Mouse (Mus musculus) liver, adult 2 months (tissue): ENCODE results near the gene Olfr1143. TPM values are rescaled to one million over a fixed set of nuclear protein-coding genes. Genes with fewer than 3 reads are reported as not detected.

Experiments
- DNase-seq: peaks from one replicate; pipeline ENCODE4 v3.0.0-alpha.2; 2011; ENCODE audit warnings: low read depth, low spot score; ENCODE audit errors: extremely low read depth
- H3K27ac ChIP-seq: fragments of 200-500 bp; replicated peaks from 2 replicates; pipeline ENCODE4 v1.5.1; 2012; ENCODE audit warnings: low read depth, mild to moderate bottlenecking, control low read depth, inconsistent platforms, low read length; ENCODE audit not compliant: insufficient read depth
- H3K27me3 ChIP-seq: fragments of 200-500 bp; 2 replicates; pipeline ENCODE4 v1.6.1; 2012; ENCODE audit warnings: mild to moderate bottlenecking, moderate library complexity, low read length, inconsistent platforms; ENCODE audit not compliant: control insufficient read depth, insufficient read depth
- H3K36me3 ChIP-seq: fragments of 200-500 bp; 2 replicates; pipeline ENCODE4 v1.6.1; 2012; ENCODE audit warnings: low read length, inconsistent platforms; ENCODE audit not compliant: control insufficient read depth, insufficient read depth
- H3K4me1 ChIP-seq: fragments of 200-500 bp; 2 replicates; pipeline ENCODE4 v1.6.1; 2011; ENCODE audit warnings: low read length; ENCODE audit not compliant: control insufficient read depth, insufficient read depth
- H3K4me3 ChIP-seq: fragments of 200-500 bp; 2 replicates; pipeline ENCODE4 v1.5.1; 2011; ENCODE audit warnings: low read depth, mild to moderate bottlenecking, control low read depth, low read length, moderate library complexity; ENCODE audit not compliant: insufficient read depth
- H3K79me2 ChIP-seq: fragments of 200-500 bp; 2 replicates; pipeline ENCODE4 v1.6.1; 2012; ENCODE audit warnings: inconsistent platforms, mild to moderate bottlenecking, low read length, moderate library complexity; ENCODE audit not compliant: control insufficient read depth, insufficient read depth
- H3K9ac ChIP-seq: fragments of 200-500 bp; 2 replicates; pipeline ENCODE4 v1.6.1; 2012; ENCODE audit warnings: low read depth, mild to moderate bottlenecking, control low read depth, inconsistent platforms, low read length
- CTCF ChIP-seq: fragments of 200-500 bp; IDR thresholded peaks from 2 replicates; pipeline ENCODE4 v1.5.1; 2011; ENCODE audit warnings: low read depth, low read length, control low read depth
- POLR2A ChIP-seq: fragments of 200-500 bp; IDR thresholded peaks from 2 replicates; pipeline ENCODE4 v1.6.1; 2011; ENCODE audit warnings: low read length, control low read depth; ENCODE audit not compliant: insufficient read depth; ENCODE audit errors: extremely low read depth
- WGBS: fragments of 180-500 bp; shearing (Covaris S2); methylation state at CpG from one replicate; pipeline ENCODE4 v1.1.7; 2018; 5-methylcytosine and 5-hydroxymethylcytosine counted together
- polyA plus RNA-seq: library from polyadenylated mRNA; depleted of rRNA; stranded (reverse); fragments of >200 nt; gene quantifications from 2 replicates; pipeline ENCODE4 v1.2.3, GENCODE M21; 2012; rRNA removed
- total RNA-seq: library from RNA; depleted of rRNA; stranded (reverse); fragments of >200 nt; gene quantifications from 2 replicates; pipeline ENCODE4 v1.2.3, GENCODE M21; 2014; rRNA removed

Gene Olfr1143
- total RNA-seq (not detected in 2 replicates), polyA plus RNA-seq (not detected in 2 replicates)

DNA sequence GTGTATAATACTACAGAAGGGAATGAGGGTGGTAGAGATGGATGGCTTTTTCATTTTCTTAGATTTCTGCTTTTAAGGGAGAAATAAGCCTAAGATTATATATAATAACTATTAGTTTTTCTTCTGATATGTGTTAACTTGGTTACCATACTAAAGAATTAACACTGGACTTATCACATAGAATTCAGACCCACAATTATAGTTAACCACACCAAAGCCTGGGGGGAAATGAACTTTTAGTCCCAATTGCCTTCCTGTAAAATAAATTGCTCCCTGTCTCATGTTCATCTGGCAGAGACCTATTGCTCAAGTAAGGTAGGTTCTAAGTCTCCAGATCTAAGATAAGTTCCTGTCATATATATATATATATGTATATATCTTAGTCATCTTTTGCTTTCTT lies at the start of gene Olfr1143:
Olfr1143 (plus strand) TSS at position 301 of the 400 bp plus-strand sequence.
- Histone ChIP-seq H3K4me3 (no peak within 1 kb of the TSS), H3K27ac (no peak within 1 kb of the TSS), H3K36me3 (no peaks in the 10 kb centered on the region), H3K9ac (no peak within 1 kb of the TSS), H3K4me1 (no peaks in the 10 kb centered on the region), H3K27me3 (no peaks in the 10 kb centered on the region), H3K79me2 (no peaks in the 10 kb centered on the region)
- TF ChIP-seq CTCF (no peak), POLR2A (no peak)
- no peak for DNase-seq

- Histone ChIP-seq H3K27ac (no peak within 1 kb of the TSS), H3K4me3 (no peak within 1 kb of the TSS), H3K36me3 (no peaks in the 10 kb centered on the region), H3K4me1 (no peaks in the 10 kb centered on the region), H3K27me3 (no peaks in the 10 kb centered on the region), H3K9ac (no peak within 1 kb of the TSS), H3K79me2 (no peaks in the 10 kb centered on the region)
- 65% methylated on average over 1 of the region's 1 CpGs for WGBS
- no peak for DNase-seq
- TF ChIP-seq POLR2A (no peak), CTCF (no peak)
Measured at GRCm38 (mm10) chr2:87753891-87754290, 46.5 kb upstream of the Olfr1143 start, which contains the start of gene Olfr1141. Gene Olfr1141, minus strand, starts transcription at chr2:87753991.

- H3K27me3 ChIP-seq: no peaks in the 10 kb centered on the region
- H3K36me3 ChIP-seq: no peaks in the 10 kb centered on the region
- no peak overlapping the region for H3K27ac ChIP-seq
- WGBS: 36% methylated on average over 1 of the region's 1 CpGs
- H3K9ac ChIP-seq: no peak overlapping the region
- H3K79me2 ChIP-seq: no peaks in the 10 kb centered on the region
- peak; percentile 3 for DNase-seq
- H3K4me3 ChIP-seq: no peak overlapping the region
- no peaks in the 10 kb centered on the region for H3K4me1 ChIP-seq
- TF ChIP-seq POLR2A: no peak
- TF ChIP-seq CTCF: no peak
Measured at GRCm38 (mm10) chr2:87776143-87776542, 24.2 kb upstream of the Olfr1143 start.

DNA sequence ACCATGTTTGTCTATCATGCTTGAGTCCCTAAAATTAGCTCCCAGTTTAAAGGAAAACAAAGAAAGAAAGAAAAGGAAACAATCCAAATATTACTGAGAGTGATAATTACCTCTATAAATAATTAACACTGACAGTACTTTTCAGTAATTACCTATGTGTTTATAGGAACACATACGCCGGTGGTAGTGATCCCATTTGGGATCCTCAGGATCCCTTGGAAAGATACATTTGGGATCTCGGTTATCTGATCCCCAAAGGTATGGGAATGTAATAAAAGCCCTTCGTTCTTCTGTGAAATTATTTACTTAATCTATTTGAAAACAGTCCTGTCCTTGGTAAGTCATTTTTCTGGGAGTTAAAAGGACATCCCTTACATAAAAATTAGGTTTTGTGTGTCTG lies 21.2 kb upstream of the Olfr1143 start, which contains the start of gene Olfr152:
Olfr152 (plus strand) TSS at position 301 of the 400 bp plus-strand sequence.
- Histone ChIP-seq H3K9ac (no peak within 1 kb of the TSS), H3K4me1 (no peaks in the 10 kb centered on the region), H3K79me2 (no peaks in the 10 kb centered on the region), H3K27ac (no peak within 1 kb of the TSS), H3K4me3 (no peak within 1 kb of the TSS), H3K36me3 (no peaks in the 10 kb centered on the region), H3K27me3 (no peaks in the 10 kb centered on the region)
- WGBS: 74% methylated on average over 4 of the region's 4 CpGs
- DNase-seq: no peak
- TF ChIP-seq CTCF: no peak
- no peak for TF ChIP-seq POLR2A

DNA sequence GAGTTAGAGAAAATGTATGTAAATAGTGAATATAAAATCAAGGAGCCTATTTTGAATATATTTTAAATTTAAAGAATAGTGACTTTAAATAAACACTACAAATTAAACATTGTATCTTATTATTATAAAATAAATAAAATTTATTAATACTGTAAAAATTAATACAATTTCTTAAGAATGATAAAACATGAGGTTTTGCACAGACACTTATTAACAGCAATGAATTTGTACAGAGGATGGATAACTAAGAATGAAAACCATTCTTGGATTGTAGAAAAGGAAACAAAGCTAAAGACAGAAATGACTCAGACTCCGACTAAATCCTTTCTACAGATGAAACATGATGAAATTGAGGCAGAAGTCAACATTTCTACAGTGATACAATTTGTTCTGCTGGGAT lies 9.1 kb downstream of the Olfr1143 start, which contains the start of gene Olfr1145:
Olfr1145 (plus strand) TSS at position 301 of the 400 bp plus-strand sequence.
- H3K9ac ChIP-seq: no peak within 1 kb of the TSS
- no peaks in the 10 kb centered on the region for H3K27me3 ChIP-seq
- H3K27ac ChIP-seq: no peak within 1 kb of the TSS
- no peaks in the 10 kb centered on the region for H3K79me2 ChIP-seq
- no peaks in the 10 kb centered on the region for H3K36me3 ChIP-seq
- TF ChIP-seq POLR2A (no peak), CTCF (no peak)
- no peak within 1 kb of the TSS for H3K4me3 ChIP-seq
- no peaks in the 10 kb centered on the region for H3K4me1 ChIP-seq
- DNase-seq: no peak
- WGBS: 63% methylated on average over 1 of the region's 1 CpGs

DNA sequence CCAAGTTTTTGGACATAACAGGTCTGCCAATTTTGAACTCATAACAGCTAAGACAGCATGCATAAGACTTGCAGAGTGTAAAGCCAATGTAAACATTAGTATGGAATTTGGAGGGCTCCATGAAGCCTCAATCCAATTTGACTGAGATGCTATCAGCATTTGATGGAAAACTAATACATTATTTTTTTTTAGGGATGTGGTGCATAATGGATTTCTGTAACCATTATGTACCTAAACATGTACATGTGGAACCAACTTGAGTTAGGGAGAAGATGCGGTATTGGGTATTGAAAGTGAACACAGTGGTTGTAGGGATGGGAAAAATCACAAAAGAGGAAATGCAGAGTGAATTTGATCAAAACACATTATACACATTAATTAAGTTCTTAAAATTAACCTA lies 29.8 kb downstream of the Olfr1143 start, which contains the start of gene Olfr1148:
Olfr1148 (plus strand) TSS at position 301 of the 400 bp plus-strand sequence.
- Histone ChIP-seq H3K36me3 (no peaks in the 10 kb centered on the region), H3K4me3 (no peak within 1 kb of the TSS), H3K27me3 (no peaks in the 10 kb centered on the region), H3K27ac (no peak within 1 kb of the TSS), H3K9ac (no peak within 1 kb of the TSS), H3K79me2 (no peaks in the 10 kb centered on the region), H3K4me1 (no peaks in the 10 kb centered on the region)
- no peak for TF ChIP-seq POLR2A
- TF ChIP-seq CTCF: no peak
- WGBS: 93% methylated on average over 1 of the region's 1 CpGs
- DNase-seq: no peak
